Mouse (Mus musculus): ENCODE results near the gene Ptpn6. TPM values are rescaled to one million over a fixed set of nuclear protein-coding genes. Genes with fewer than 3 reads are reported as not detected.
A peak's percentile ranks its signal among the peaks of the same experiment; 100 is the strongest.

Ptpn6 gene
- total RNA-seq (2015) (308 and 336 TPM in 2 replicates), total RNA-seq (2017) (1,009 and 1,024 TPM in 2 replicates)

DNA sequence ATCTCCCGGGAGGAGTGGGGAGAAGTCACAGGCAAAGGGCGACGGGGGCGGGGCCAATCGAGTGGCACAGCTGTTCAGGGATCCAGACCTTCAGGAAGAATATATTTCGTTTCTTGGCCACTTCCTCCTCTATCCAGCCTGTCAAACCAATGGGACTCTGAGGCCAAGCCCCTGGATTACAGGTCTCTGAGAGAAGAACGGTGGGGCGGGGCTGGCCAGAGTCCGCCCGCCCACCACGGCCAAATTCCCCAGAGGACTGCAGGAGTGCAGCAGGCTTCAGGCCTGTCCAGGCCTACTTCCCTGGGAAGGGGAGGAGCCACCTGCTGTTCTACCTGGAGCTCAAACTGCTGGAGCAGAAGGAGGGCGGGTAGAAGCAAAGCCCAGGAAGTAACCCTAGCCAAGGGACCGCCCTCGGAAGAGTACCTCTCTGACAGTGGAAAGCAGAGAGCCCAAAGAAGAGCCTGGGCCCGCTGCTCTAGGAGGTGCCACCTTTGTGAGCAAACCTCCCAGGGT is at the start of gene Ptpn6:
Ptpn6 (minus strand) TSS at position 204 of the 513 bp plus-strand sequence.
- peak; percentile 33 for ATAC-seq (ENCODE audit: poor library complexity, severe bottlenecking)

GRCm38 (mm10) chr6:124787722-124788121 is 49.2 kb upstream of the Ptpn6 start:
- no peak for ATAC-seq (ENCODE audit: poor library complexity, severe bottlenecking)

DNA sequence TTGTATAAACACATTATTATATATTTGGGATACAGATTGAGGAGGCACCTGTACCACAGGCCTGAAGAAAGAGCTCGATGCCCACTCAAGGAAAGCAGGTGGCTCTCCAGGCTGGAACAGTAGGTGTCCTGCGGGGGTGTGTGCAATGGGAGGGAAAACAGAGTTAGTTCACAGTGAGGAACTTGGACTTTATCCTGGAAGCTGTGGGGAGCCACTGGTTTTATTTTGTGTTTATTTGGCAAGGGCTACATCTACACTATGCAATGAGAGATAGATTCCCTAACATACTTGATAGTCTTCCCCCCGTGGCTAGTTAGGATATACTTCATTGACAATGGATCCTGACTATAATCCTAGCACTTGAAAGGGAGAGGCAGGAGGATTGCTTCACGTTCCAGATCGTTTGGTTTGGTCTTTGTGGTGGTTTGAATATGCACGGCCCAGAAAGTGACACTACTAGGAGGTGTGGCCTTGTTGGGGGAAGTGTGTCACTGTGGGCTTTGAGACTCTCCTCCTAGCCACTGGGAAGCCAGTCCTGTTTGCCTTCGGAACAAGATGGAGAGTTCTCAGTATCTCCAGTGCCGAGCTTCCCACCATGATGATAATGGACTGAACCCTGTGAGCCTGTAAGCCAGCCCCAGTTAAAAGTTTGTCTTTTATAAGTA is 48.4 kb upstream of the Ptpn6 start:
- peak; percentile 72 for ATAC-seq (ENCODE audit: poor library complexity, severe bottlenecking)

- ATAC-seq (ENCODE audit: poor library complexity, severe bottlenecking), result peak; percentile 47; the same call in 1 of the 2 replicates
Measured at GRCm38 (mm10) chr6:124782436-124782835, 43.9 kb upstream of the Ptpn6 start.

DNA sequence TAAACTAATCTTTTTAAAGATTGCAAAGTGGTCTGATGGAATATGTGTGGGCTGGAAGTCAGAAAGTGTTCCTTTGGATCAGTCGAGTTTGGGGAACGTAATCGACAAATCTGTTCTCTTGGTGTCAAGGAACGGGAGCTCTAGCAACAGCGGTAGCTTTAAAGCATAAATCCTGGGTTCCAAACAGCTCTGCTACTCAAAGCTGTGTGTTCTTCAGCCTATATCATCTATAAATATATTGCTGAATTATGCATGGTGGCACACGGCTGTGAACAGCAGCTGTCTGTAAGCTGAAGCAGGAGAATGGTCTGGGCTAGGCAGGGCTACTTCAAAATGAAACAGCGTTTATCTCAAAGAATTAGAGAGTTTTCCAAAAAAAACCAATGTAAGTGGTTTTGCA is 42.4 kb upstream of the Ptpn6 start:
- no peak for ATAC-seq (ENCODE audit: poor library complexity, severe bottlenecking)

GRCm38 (mm10) chr6:124779984-124780416 is 41.5 kb upstream of the Ptpn6 start:
- peak; percentile 26; the same call in 1 of the 2 replicates for ATAC-seq (ENCODE audit: poor library complexity, severe bottlenecking)

- peak; percentile 74 for ATAC-seq (ENCODE audit: poor library complexity, severe bottlenecking)
Measured at GRCm38 (mm10) chr6:124779222-124779983, 40.9 kb upstream of the Ptpn6 start, which contains the start of gene Lrrc23. TSS of gene Lrrc23 (minus strand) at chr6:124779727.

DNA sequence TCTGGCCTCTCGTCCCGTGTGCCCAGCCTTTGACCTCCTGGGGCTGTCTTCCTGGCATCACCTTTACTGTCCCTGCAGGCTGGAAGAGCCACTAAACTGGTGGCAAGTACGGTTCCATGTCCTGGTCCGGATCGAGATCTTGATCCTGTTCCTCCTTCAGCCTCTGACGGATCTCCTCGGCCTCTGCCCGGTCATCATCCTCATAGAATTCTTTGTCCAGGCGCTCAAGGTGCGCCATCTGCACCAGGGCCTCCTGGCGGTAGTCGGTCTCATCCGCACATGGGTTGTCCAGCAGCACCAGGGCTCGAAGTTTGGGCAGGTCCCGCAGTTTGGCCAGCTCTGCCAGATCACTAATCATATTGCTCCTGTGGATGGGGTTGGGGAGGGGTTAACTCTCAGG is 32.0 kb upstream of the Ptpn6 start:
- no peak for ATAC-seq (ENCODE audit: poor library complexity, severe bottlenecking)

DNA sequence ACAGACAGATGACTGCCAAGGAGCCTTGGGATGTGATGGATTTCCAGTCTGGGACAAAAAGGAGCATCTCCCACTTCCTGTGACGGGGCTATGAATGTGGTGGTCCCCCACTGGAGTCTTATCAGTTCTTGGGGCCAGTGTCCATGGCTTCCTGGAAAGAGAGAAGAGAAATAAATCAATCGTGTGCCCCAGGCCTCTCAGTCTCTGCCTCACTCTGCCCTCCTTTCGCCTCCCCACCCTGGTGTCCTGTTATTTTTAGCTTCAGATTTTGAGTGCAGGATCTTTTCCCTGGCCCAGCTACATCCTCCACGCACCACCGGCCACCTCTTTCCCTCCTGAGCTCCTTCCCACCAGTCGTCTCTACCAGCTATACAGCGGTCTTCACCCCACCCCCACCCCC is 31.5 kb upstream of the Ptpn6 start:
- no peak for ATAC-seq (ENCODE audit: poor library complexity, severe bottlenecking)

DNA sequence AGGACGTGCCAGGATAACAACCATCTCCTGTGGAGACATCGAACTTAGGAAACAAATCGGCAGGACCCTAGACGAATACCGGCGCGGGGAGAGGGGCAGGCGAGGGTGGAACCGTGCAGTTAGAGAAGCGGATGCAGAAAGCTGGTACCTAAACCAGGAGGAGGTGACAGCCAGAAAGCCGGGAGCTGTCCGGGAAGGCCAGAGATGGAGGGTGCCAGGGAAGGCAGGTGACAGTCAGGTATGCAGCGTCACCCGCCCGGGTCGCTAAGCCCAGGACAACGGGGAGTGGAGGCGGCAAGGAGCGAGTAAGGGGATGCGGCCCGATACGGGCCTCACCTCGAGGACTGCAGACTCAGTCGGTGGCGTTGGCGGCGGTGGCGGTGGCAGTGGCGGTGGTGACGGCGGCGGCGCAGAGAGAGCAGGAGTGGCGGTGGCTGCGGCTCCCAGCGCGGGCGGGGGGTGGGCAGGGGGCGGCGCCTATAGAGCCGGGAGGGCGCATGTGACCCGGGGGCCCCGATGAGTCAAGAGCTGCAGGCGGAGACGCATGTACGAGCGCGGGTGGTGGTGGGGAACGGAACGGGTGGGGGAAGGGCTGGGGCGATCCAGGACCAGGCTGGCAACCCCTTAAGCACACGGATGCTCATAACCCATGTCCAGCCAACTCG is 30.7 kb upstream of the Ptpn6 start, which contains the start of gene Eno2:
Eno2 (minus strand) TSS at position 573 of the 665 bp plus-strand sequence.
- peak; percentile 72 for ATAC-seq (ENCODE audit: poor library complexity, severe bottlenecking)

DNA sequence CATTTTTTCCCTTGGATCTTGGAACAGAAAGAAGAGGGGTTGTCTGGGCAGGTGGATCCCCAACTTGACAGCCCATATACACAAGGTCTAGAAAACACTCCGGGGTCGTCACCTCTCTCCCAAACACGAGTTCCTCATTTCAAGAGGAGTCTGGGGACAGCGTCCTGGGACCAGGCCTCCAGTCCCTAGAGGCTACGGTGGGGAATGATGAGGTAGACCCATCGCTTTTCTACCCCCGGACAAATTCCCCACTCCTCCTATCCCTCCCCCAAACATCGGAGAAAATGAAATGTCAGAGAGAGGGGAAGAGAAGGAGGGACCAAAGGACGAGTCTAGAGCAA is 30.2 kb upstream of the Ptpn6 start:
- peak; percentile 42 for ATAC-seq (ENCODE audit: poor library complexity, severe bottlenecking)

- ATAC-seq (ENCODE audit: poor library complexity, severe bottlenecking), result no peak
Measured at GRCm38 (mm10) chr6:124767920-124768703, 29.6 kb upstream of the Ptpn6 start.

DNA sequence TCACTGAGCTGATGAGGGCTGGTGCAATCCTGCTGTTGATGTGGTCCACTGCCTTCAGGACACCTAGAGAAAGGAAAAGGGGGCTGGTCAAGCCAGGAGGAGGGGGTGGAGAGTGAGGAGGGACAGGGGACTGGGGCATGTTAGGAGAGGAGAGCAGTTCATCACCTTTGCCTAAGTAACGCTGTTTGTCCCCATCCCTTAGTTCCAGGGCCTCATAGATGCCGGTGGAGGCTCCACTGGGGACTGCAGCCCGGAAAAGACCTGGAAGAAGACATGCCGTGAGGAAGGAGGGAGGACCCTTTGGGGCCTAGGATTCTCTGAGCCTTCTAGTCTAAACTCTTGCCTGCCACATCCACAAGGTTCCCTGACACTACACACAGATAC is 29.0 kb upstream of the Ptpn6 start:
- ATAC-seq (ENCODE audit: poor library complexity, severe bottlenecking), result no peak

DNA sequence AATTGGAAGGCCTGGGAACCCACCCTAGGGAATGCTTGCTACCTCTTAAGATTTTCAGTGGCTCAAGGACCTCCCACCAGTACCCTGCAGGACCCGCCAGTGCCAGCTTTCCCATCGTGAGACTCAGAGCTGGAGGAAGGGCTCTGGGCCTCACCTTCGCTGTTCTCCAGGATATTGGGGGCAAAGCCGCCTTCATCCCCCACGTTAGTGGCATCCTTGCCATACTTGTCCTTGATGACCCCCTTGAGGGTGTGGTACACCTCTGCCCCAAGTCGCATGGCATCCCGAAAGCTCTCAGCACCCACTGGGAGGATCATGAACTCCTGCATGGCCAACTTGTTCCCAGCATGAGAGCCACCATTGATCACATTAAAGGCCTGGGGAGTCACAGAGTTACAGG is 27.4 kb upstream of the Ptpn6 start:
- no peak for ATAC-seq (ENCODE audit: poor library complexity, severe bottlenecking)

DNA sequence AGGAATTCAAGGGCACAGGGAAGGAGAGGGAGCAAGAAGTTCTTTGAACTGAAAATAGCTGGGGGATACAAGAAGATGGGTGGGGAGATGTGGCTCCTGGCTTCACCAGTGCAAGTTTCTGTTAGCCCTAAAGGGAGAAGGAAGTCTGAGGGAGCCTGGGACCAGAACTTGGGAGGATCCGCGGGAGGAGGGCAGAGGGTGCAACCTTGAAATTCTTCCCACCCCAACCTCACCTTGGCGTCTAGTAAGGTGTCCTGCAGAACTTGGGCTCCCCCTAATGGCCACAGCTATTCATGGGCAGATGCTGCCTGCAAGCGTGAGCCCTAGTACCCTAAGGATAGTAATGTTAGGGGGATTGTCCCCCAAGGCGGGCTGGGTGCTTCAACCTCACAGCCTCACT is 20.7 kb upstream of the Ptpn6 start:
- ATAC-seq (ENCODE audit: poor library complexity, severe bottlenecking), result peak; percentile 83

- no peak for ATAC-seq (ENCODE audit: poor library complexity, severe bottlenecking)
Measured at GRCm38 (mm10) chr6:124758849-124759232, 20.3 kb upstream of the Ptpn6 start.

- ATAC-seq (ENCODE audit: poor library complexity, severe bottlenecking), result no peak
Measured at GRCm38 (mm10) chr6:124757909-124758848, 19.7 kb upstream of the Ptpn6 start.

GRCm38 (mm10) chr6:124757351-124757880 is 18.9 kb upstream of the Ptpn6 start:
- ATAC-seq (ENCODE audit: poor library complexity, severe bottlenecking), result no peak

DNA sequence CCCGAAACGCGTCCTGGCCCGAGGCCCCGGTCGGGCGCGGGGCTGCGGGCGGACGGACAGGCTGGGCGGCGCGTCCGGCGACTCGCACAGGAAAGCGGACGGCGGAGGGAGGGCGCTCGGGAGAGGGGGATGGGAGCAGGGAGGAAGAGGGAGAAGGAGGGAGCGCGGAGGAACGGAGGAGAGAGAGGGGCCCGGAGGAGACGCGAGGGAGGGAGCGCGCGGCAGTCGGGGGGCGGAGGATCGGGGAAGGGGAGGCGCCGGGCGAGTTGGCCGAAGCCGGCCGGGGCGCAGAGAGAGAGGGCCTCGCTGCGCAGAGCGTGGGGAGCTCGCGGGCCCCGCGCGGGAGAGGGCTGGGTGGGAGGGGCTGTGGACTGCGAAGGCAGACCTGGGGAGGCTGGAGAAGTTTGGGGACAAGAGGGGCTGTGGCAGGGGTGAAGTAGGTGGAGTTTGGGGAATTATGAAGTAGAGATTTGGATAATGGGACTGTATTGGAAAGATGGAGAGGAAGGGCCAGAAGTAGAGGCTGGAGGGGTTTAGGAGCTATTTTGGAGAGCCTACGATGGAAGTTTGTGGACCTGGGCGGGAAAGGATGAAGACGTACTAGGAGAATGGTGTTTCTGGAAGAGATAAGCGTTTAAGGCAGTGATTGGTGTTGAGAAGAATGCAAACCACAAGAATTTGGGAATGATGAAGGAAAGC is 18.3 kb upstream of the Ptpn6 start:
- ATAC-seq (ENCODE audit: poor library complexity, severe bottlenecking), result peak; percentile 67

Data from megakaryocyte, adult 5-6 weeks (primary cell).